Mouse (Mus musculus): ENCODE measurements around the gene Bhmt. TPM values are rescaled to one million over a fixed set of nuclear protein-coding genes. Genes with fewer than 3 reads are reported as not detected.

The Bhmt gene
- total and polyA plus RNA-seq, 2 experiments from 2014 or later: 0.13 TPM; not detected in 1

GRCm38 (mm10) chr13:93580431-93580830 is 57.3 kb downstream of the Bhmt start:
- Histone ChIP-seq H3K4me1 (ENCODE audit: insufficient read depth) (no peaks in the 10 kb centered on the region), H3K9me3 (ENCODE audit: low read length) (no peaks in the 10 kb centered on the region), H3K4me3 (ENCODE audit: low read depth, low read length) (no peak overlapping the region), H3K36me3 (ENCODE audit: insufficient read depth) (no peaks in the 10 kb centered on the region), H3K9ac (no peak overlapping the region), H3K4me2 (ENCODE audit: low read depth) (no peak overlapping the region), H3K27ac (ENCODE audit: low read depth, low read length) (no peak overlapping the region), H3K27me3 (ENCODE audit: insufficient read depth, low read length) (no peaks in the 10 kb centered on the region)
- 78% methylated on average over 5 of the region's 5 CpGs for WGBS
- no peak for ATAC-seq
- no peak for TF ChIP-seq CTCF (IDR thresholded peaks at IDR 0.05; ENCODE audit: low read depth)
- DNase-seq: no peak

GRCm38 (mm10) chr13:93569676-93570075 is 68.1 kb downstream of the Bhmt start:
- no peak for TF ChIP-seq CTCF (IDR thresholded peaks at IDR 0.05; ENCODE audit: low read depth)
- Histone ChIP-seq H3K27me3 (ENCODE audit: insufficient read depth, low read length) (no peaks in the 10 kb centered on the region), H3K4me3 (ENCODE audit: low read depth, low read length) (no peak overlapping the region), H3K9me3 (ENCODE audit: low read length) (no peaks in the 10 kb centered on the region), H3K9ac (no peak overlapping the region), H3K4me1 (ENCODE audit: insufficient read depth) (no peaks in the 10 kb centered on the region), H3K4me2 (ENCODE audit: low read depth) (no peak overlapping the region), H3K27ac (ENCODE audit: low read depth, low read length) (no peak overlapping the region), H3K36me3 (ENCODE audit: insufficient read depth) (no peaks in the 10 kb centered on the region)
- DNase-seq (no peak), ATAC-seq (no peak)
- 62% methylated on average over 4 of the region's 4 CpGs for WGBS

Other genes with a start within 250 kb of the Bhmt start
- gene Jmy, start 138.2 kb downstream of the Bhmt start, total RNA-seq (2014; rRNA removed): 25.5 and 29.7 TPM in 2 replicates
- 5.6 and 9.0 TPM in 2 replicates for gene Jmy, start 138.2 kb downstream of the Bhmt start, polyA plus RNA-seq (2015; fragmentation: Nextera tagmentation; extraction: Ambion mirVana)
- gene Bhmt2, start 36.3 kb upstream of the Bhmt start, total RNA-seq (2014; rRNA removed): 0.10 TPM in 1 of 2 replicates, not detected in the other
- 0.05 TPM in 1 of 2 replicates, not detected in the other for gene Bhmt2, start 36.3 kb upstream of the Bhmt start, polyA plus RNA-seq (2015; fragmentation: Nextera tagmentation; extraction: Ambion mirVana)
- gene Dmgdh, start 36.5 kb upstream of the Bhmt start, total RNA-seq (2014; rRNA removed): 0.19 TPM in 1 of 2 replicates, not detected in the other
- gene Dmgdh, start 36.5 kb upstream of the Bhmt start, polyA plus RNA-seq (2015; fragmentation: Nextera tagmentation; extraction: Ambion mirVana): 0.10 and 0.13 TPM in 2 replicates
- 10.9 and 13.6 TPM in 2 replicates for gene Arsb, start 133.7 kb upstream of the Bhmt start, total RNA-seq (2014; rRNA removed)
- gene Arsb, start 133.7 kb upstream of the Bhmt start, polyA plus RNA-seq (2015; fragmentation: Nextera tagmentation; extraction: Ambion mirVana): 14.4 and 16.3 TPM in 2 replicates

All from forebrain, postnatal 0 days (tissue).